Mouse (Mus musculus): ENCODE data around the gene Dap3.
"Not testable (repeated sequence)": the region's sequence is repeated elsewhere in the genome, so short reads cannot be mapped to it uniquely, and the experiment has no call there.

Gene Dap3

GRCm38 (mm10) chr3:88913511-88914383 is 37.2 kb downstream of the Dap3 start, which contains the start of gene Msto1:
Gene Msto1 (minus strand): TSS chr3:88913999.
- peak; percentile 97 for DNase-seq (ENCODE audit: low read depth, low spot score)

DNA sequence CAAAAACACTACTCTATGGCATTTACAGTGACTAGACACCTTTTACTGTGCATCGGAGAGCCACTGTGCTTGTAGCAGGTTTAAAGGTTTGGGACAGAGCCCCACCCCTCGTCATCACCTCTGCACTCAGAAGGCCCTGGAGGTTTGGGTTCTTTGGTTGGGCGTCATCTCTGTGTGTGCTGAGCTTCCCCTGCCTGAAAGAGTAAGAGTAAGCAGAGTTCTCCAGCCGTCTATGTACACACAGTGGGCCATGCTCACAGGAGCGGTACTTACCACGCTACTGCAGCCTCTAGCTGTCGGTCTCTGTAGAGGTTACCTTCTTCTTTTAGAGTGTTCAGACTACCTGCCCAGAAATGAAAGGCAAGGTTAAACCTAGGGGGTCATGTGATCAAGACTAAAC is 38.4 kb downstream of the Dap3 start:
- DNase-seq (ENCODE audit: low read depth, low spot score) = no peak

- DNase-seq (ENCODE audit: low read depth, low spot score) = no peak
Measured at GRCm38 (mm10) chr3:88906393-88907159, 44.4 kb downstream of the Dap3 start.

GRCm38 (mm10) chr3:88905741-88906140 is 45.2 kb downstream of the Dap3 start:
- no peak for DNase-seq (ENCODE audit: low read depth, low spot score)

GRCm38 (mm10) chr3:88905209-88905608 is 45.8 kb downstream of the Dap3 start:
- peak; percentile 63 for DNase-seq (ENCODE audit: low read depth, low spot score)

GRCm38 (mm10) chr3:88904803-88905202 is 46.2 kb downstream of the Dap3 start:
- DNase-seq (ENCODE audit: low read depth, low spot score) = no peak

GRCm38 (mm10) chr3:88893011-88893410 is 58.0 kb downstream of the Dap3 start:
- not testable (repeated sequence) for DNase-seq (ENCODE audit: low read depth, low spot score)

- not testable (repeated sequence) for DNase-seq (ENCODE audit: low read depth, low spot score)
Measured at GRCm38 (mm10) chr3:88882536-88882935, 68.4 kb downstream of the Dap3 start.
